Mouse (Mus musculus) thymus, postnatal 14 days (tissue): Measurements from ENCODE around the gene Man2a1.
A peak's percentile ranks its signal among the peaks of the same experiment; 100 is the strongest.

Experiments used
- DNase-seq: peaks from one replicate; pipeline ENCODE4 v3.0.0; 2021

Man2a1 gene

GRCm38 (mm10) chr17:64600372-64601090 is at the start of gene Man2a1:
TSS of gene Man2a1 (plus strand) at chr17:64600736.
- peak; percentile 91 for DNase-seq

- no peak for DNase-seq
These were observed 47.2 kb upstream of the Man2a1 start for GRCm38 (mm10) chr17:64553358-64553757.

GRCm38 (mm10) chr17:64554901-64555300 is 45.6 kb upstream of the Man2a1 start:
- DNase-seq = no peak

- no peak for DNase-seq
These were observed 43.7 kb upstream of the Man2a1 start for GRCm38 (mm10) chr17:64556661-64557445.

- no peak for DNase-seq
These were observed 41.5 kb upstream of the Man2a1 start for GRCm38 (mm10) chr17:64558994-64559540.

GRCm38 (mm10) chr17:64566435-64566834 is 34.1 kb upstream of the Man2a1 start:
- no peak for DNase-seq

GRCm38 (mm10) chr17:64567546-64567945 is 33.0 kb upstream of the Man2a1 start:
- no peak for DNase-seq

- DNase-seq = no peak
These were observed 26.6 kb upstream of the Man2a1 start for GRCm38 (mm10) chr17:64573981-64574380.

- DNase-seq = peak; percentile 61
These were observed 25.3 kb upstream of the Man2a1 start for GRCm38 (mm10) chr17:64575240-64575639.

- no peak for DNase-seq
These were observed 23.1 kb upstream of the Man2a1 start for GRCm38 (mm10) chr17:64577485-64577884.

GRCm38 (mm10) chr17:64578346-64578745 is 22.2 kb upstream of the Man2a1 start:
- no peak for DNase-seq

GRCm38 (mm10) chr17:64579696-64580095 is 20.8 kb upstream of the Man2a1 start:
- DNase-seq = peak; percentile 67

- no peak for DNase-seq
These were observed 19.4 kb upstream of the Man2a1 start for GRCm38 (mm10) chr17:64581133-64581532.

GRCm38 (mm10) chr17:64581962-64582361 is 18.6 kb upstream of the Man2a1 start:
- DNase-seq = no peak

GRCm38 (mm10) chr17:64590483-64590882 is 10.1 kb upstream of the Man2a1 start:
- DNase-seq = no peak

GRCm38 (mm10) chr17:64591366-64591765 is 9.2 kb upstream of the Man2a1 start:
- no peak for DNase-seq

- DNase-seq = no peak
These were observed 8.2 kb upstream of the Man2a1 start for GRCm38 (mm10) chr17:64592355-64592754.

- DNase-seq = no peak
These were observed 7.7 kb upstream of the Man2a1 start for GRCm38 (mm10) chr17:64592788-64593187.

GRCm38 (mm10) chr17:64597770-64598169 is 2.8 kb upstream of the Man2a1 start:
- DNase-seq = no peak

GRCm38 (mm10) chr17:64599916-64600315 is 620 bp upstream of the Man2a1 start:
- DNase-seq = peak; percentile 46

- peak; percentile 80 for DNase-seq
These were observed 685 bp downstream of the Man2a1 start for GRCm38 (mm10) chr17:64601091-64601750.

GRCm38 (mm10) chr17:64601751-64602578 is 1.4 kb downstream of the Man2a1 start:
- DNase-seq = peak; percentile 78
